In the genomic region with DNA sequence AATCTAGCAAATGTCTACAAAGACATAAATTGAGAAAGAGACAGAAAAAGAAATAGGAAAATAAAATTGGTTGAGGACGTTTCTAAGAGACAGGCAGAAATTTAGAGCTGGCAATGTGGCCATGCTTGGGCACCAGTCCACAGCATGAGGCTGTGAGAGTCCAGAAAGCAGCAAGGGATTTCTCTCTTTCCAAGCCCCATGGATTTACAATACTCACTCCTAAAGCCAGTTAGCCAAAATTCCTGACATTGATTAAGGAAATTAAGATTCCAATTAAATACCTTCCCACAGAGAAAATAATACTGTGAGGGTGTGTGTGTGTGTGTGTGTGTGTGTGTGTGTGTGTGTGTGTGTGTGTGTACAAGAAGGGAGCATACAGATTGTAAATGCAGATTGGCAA, we compare ENCODE assay signal across 20 mouse cellular contexts.
"Had no signal": no experiment of that assay in that cellular context is flagged by ENCODE, and none has a peak within 500 bp of the region (broad histone marks: within the 10 kb centered on the region; RNA-seq: fewer than 3 reads in every experiment).

No protein-coding gene starts in this region.

- H3K9me3 ChIP-seq: kidney, embryonic 15.5 days; liver, embryonic 13.5 days; neural tube, embryonic 13.5 days had no signal

- DNase-seq: kidney, adult 8-10 months; kidney, postnatal 10 days; kidney, postnatal 36 days; layer of hippocampus, postnatal 36 days; liver, embryonic 13.5 days; lung, adult 2 months; lung, postnatal 14 days; lung, postnatal 4 days; midbrain, embryonic 14.5 days; retina, postnatal 1 day; right cerebral cortex, postnatal 4 days; thymus, adult 2 months; thymus, postnatal 14 days; thymus, postnatal 4 days had no signal

- H3K4me3 ChIP-seq: kidney, embryonic 15.5 days; left cerebral cortex, adult 2 months; liver, embryonic 13.5 days; myocyte; neural tube, embryonic 13.5 days had no signal

- H3K4me2 ChIP-seq: kidney, embryonic 15.5 days; liver, embryonic 13.5 days; midbrain, embryonic 11.5 days; neural tube, embryonic 13.5 days had no signal

- H3K9ac ChIP-seq: kidney, embryonic 15.5 days; liver, embryonic 13.5 days; neural tube, embryonic 13.5 days had no signal

- H3K27ac ChIP-seq: kidney, embryonic 15.5 days; left cerebral cortex, adult 2 months; liver, embryonic 13.5 days; neural tube, embryonic 13.5 days; stomach, postnatal 0 days had no signal

- H3K4me1 ChIP-seq: kidney, embryonic 15.5 days; liver, embryonic 13.5 days; neural tube, embryonic 13.5 days had no signal

- H3K27me3 ChIP-seq: kidney, embryonic 15.5 days; liver, embryonic 13.5 days; neural tube, embryonic 13.5 days had no signal

- H3K36me3 ChIP-seq: kidney, embryonic 15.5 days; liver, embryonic 13.5 days; neural tube, embryonic 13.5 days had no signal
